Mouse (Mus musculus): ENCODE data around the gene Cbx4.

Cbx4 gene

DNA sequence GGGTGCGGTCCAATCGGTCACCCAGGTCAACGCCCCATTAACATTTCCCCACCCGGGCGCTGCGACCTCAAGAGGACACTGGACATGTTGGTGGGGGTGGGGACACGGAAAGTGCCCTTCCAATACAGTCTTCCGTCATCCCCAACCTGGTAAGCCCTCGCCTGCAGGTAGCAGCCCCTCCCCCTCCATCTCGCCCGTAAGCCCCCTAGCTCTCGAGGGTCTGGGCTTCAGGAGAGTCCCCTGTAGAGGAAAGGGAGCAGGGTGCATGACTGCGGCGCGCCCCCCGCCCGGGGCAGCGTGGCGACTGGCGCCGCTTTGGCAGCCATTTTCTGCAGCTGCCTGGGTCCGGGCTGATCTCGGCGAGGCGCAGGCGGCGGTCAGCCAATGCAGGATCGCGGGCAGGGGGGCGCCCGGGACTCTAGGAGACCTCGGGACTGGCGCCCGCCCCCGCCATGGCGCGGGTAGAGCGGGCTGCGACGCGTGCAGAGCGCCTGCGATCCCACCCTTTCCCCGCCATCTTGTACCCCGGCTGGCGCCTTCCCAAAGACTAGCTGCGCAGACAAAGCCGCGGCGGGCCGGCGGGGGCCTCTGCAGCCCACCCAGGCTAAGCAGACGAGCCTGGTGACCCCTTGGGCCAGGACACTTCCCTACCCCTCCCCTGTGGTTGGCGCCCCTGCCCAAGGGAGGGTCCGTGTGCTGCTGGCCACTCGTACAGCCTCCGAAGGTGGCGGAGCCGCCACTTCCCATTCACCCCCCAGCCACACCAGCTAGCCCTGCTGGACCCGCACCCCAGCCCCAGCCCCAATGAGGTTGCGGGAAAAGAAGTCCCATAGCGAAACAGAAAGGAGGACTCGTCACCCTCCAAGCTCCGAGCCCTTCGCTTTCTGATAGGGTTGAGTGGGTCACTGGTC lies 29.5 kb downstream of the Cbx4 start:
- DNase-seq (ENCODE audit: low spot score in 2 of 2) = peak in 1 of 2 experiments; percentile 36

DNA sequence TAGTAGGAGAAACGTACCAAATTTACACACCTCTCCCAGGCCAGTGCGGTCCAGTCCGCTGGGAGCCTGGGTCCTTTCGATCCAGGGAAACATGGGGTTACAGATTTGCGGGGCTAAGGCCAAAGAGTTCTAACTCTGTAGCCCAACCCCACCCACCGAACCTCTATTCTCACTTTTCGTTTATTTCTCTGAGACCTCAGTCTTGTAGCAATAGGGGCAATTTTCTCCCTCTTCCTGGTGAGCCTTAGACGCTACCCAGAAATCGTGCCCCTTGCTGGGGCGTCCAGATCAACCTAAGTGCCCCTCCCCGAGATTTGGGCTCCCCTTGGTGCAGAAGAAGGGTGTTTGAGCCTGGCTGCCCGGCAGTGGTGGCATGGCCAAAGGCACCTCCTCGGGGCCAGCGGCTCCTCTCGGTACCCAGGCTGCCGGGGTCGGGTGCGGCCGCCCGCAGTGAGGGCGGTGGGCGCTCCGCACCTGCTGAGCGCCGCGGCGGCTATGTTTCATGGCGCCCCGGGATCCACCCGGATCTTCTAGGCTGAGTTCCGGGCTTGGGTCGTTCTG lies 30.4 kb downstream of the Cbx4 start:
- no peak for DNase-seq (ENCODE audit: low spot score in 2 of 2)

DNA sequence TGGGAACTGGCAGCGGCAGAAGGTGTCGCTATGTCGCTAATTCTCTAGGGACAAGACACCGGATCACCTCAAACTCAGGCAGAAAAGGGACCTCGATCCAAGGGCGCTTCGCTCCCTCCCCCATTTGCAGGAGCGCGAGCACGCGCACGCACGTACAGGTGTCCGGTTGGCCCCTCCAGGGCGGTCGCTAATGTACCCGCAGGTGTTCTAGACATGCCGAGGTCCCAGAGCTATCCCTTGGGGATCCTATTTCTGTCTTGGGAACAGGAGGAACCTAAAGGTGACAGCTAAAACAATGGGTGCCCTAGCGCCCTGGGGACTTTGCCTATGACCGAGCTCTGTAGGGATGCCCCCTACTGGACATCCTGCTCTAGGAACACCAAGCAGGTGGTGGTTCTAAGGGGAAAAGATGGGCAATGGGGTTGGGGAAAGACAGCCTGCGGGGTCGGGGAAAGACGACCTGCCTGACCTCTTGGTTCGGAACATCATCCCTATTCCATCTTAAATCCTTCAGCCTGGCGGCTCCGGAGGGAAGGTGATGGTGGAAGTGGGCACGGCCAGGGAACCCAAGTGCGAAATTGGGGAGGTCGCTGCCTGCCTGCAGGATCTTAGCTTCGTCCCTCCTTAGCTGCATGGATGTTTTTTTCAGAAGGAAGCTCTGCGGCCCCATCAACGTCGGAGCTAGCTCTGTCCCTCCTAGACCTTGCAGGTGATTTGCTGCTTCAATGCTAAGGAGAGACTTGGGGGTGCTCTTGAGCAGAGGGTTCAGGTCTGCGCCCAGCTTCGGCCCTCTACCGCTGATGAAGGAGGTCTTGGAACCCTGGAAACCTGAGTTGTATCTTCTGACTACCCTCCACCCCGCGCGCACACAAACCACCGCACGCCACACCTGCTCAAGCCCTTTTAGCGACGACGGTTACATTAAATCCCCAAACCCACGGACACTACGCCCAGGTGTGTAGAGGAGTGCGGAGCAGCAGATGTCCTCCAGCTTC lies 31.4 kb downstream of the Cbx4 start:
- DNase-seq (ENCODE audit: low spot score in 2 of 2) = no peak

DNA sequence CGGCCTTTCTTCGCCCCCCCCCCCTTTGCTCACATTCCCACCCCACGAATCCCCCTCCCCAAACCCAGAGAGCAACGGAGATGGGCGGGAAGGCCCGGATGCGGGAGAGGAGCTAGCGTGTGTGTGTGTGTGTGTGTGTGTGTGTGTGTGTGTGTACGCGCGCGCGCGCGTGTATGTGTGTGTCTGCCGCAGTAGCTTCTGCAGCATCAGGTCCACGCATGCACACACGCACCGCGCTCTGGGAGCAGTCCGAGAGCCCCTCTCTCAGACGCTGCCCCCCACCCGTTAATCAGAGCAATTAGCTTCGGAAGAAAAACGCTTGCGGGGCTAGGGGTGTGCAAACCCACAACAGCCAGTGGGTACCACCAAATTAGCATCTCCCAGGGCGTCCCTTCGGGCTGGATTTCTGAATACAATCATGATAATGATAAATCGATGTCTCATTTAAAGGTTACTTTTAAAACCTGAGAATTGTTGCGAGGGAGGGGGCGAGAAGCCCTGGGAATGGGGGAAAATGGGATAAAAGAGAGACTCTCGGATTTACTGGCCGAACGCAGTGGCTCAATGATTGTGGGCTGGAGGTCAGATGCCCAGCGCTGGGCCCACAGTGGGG lies 32.2 kb downstream of the Cbx4 start:
- no peak for DNase-seq (ENCODE audit: low spot score in 2 of 2)

DNA sequence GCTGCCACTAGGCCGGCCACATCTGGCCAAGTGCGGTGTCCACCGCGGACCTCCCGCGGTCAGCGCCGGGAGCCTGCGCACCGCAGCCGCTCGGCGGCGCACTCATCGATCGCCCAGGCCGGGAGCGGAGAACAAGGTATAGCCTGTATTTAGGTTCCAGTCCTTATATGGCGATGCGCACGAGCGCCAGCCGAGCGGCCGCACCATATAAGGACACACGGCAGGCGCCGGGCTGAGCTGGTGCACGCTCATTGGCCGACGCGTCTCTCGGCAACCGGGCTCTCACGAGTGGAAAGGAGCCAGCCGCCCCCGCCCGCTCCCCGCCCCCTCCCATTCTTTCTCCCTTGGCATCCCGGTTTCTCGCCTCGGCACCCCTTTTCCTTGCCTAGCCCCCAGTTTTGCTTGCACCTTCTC lies 32.8 kb downstream of the Cbx4 start:
- DNase-seq (ENCODE audit: low spot score in 2 of 2) = peak; percentile 63 to 69

DNA sequence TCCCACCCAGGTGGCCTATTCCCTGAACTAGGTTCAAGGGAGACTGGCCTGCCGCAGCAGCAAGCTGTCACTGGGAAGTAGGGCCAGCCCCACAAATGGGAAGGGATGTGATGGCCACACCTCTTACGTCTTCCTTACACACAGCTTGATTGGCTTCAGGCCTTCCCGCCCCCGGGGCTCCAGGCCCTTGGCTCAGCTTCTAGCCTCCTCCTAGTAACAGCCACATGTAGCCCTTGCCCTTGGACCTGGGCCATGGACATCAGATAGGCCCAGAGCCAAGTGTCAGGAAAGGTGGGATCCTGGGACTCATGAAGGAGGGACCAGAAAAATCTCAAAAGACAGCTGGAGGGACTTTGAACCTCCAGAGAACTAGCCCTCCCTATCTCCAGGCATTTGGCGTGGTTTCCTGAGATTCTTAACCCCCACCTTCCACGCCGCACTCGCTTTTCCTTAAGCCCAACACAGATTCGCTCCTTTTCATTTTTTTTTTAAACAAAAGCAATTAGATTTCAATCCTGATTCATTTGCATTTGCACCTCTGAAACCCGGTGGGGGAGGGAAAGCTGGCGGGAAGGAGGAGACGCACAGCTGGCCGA lies 33.3 kb downstream of the Cbx4 start:
- DNase-seq (ENCODE audit: low spot score in 2 of 2) = peak in 1 of 2 experiments; percentile 53

DNA sequence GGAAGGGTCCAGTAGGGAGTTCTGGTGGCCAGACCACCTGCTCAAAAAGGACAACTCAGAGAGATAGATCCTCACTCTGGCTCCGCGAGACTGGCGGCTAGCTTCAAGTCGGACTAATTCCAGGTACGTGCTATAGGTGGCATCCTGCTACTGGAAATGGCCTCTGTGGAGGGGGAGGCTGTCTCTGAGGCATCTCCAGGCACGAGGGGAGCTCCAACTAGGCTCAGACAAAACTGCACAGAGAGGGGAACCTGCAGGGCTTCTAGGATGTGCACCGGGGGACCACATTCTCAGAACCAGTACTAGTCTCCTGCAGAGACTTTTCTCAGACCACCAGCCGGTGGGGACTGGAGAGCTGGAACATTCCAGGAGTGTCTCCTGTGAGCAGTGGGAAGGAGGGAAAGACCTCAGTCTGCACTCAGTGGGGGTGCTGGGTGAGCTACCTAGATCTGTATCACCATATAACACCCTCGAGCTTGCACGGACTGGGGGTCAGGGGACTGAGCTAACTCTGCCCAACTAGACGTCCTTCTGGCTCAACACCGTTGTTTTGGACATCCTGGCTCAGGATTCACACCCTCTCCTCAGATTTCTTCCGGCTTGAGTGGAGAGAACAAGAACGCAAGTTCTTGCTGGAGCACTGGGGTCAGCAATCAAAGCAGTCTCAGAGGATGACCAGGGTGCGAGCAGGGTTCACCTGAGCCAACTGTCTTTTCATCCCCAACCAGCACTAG lies 33.9 kb downstream of the Cbx4 start:
- DNase-seq (ENCODE audit: low spot score in 2 of 2) = peak in 1 of 2 experiments; percentile 31

DNA sequence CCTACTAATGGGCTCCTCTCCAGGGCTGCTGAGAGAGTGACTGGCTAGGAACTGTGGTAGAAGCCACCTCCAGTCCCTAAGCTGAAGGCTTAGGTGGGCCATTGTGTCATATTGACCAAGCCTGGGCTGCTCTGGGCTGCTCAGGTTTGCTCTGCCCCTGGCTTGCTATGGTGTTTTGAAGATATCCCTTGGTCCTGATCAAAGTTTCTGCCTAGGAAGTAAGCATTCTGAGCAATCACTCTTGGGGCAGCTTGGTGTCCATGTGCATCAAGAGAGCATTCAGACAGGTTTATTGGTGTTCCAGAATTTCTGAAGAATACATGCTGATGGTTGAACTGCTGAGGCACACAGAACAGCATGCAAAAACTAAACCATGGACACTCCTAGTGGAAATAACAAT lies 34.6 kb downstream of the Cbx4 start:
- no peak for DNase-seq (ENCODE audit: low spot score in 2 of 2)

DNA sequence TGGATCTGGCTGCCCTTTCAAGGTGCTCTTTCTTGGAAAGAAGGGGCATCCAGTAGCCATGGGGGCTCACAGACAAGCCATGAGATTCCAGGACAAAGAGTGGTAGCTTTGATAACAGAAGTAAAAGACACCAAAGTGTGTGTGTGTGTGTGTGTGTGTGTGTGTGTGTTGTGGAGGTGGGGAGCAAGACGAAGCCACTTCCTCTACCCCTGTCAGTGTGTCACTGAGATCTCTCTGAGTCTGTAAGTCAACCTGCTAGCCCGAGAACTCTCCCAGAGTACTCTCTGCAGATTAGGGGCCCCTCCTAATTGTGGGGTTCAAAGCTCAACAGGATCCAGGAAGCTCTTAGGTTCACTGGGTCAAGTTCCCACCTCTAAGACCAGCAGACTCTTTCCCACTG lies 35.7 kb downstream of the Cbx4 start:
- DNase-seq (ENCODE audit: low spot score in 2 of 2) = no peak

DNA sequence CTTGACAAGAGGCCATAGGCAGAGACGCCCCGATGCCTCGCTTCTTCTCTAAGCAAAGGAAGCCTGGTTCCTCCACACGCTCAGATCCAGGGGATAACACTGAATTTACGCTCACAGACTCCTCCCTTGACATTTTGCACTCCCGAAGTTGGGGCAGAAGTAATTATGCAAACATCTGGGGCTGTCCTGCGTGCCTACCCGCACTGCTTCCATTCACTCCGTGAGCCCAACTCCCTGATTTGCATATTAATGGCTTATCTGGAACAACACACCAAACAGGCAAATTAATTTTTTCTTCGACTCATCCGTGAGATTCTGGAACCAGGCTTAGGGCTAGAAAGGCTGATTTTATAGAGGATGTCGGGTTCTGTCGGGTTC lies 37.9 kb downstream of the Cbx4 start:
- DNase-seq (ENCODE audit: low spot score in 2 of 2) = no peak

DNA sequence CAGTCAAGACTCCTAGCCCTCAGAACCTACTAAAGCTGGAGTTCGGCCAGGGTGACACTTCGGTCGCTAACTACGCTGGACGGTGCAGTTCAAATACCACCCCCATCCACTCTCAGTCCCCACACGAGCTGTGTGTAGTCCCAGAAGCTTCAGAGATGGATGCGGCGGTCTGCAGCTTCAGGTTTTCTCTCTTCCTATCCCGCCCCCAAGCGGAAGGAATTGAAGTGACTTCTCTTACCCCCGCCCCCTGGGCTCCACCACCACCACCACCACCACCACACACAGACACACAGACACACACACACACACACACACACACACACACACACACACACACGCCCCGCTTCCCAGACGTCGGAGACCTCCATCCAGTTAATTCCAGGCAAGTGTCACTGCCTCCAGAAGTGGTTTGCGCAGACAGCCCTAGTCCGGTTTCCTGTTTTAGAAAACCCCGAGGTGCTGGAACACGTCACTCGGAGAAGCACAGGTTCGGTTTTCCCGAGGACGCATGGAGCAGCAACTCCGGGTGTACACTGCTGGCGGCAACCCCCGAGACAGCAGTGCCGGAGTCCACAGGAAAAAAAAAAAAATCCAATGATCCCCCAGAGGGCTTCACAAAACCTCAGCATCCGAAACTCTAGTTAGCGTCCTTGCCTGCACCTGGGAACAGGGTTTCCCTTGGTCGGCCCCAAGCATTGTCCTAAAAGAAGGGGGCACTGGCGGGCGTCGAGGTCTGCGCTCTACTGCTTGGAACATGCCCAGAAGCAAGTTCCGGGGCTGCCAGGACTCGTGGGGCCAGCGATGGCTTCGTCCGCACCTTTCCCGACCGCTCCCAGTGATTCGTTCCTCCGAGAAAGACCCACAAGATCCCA lies 38.5 kb downstream of the Cbx4 start:
- DNase-seq (ENCODE audit: low spot score in 2 of 2) = no peak

DNA sequence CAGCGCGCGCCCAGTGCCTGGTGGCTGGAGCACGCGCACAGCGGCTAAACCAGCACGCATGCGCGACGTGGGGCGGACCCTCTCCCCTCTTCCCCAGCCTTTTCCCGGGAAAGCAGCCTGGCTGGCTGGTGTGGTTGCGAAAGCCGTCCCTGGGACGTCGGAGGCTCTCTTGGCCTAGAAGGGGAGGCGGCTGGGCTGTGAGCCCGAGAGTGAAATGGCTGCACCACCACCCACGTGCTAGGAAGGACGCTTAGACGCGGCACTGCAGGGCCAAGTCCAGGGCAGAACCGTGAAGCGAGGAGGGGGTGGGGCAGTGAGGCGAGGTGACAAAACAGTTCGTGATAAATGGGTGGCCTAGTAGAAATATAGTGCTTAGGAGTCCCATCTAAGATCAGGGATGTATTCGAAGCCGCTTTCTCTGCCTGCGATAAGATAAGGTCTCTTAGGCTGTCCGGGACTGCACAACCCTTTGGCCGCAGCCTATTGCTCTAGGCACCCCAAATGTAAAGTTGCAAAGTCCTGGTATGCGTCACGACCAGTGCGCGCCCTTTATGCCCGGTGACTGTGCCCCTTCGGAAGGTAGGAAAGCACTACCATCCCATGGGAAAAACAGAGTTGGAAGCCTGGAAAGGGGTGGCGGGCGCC lies 39.3 kb downstream of the Cbx4 start:
- peak; percentile 64 to 72 for DNase-seq (ENCODE audit: low spot score in 2 of 2)

DNA sequence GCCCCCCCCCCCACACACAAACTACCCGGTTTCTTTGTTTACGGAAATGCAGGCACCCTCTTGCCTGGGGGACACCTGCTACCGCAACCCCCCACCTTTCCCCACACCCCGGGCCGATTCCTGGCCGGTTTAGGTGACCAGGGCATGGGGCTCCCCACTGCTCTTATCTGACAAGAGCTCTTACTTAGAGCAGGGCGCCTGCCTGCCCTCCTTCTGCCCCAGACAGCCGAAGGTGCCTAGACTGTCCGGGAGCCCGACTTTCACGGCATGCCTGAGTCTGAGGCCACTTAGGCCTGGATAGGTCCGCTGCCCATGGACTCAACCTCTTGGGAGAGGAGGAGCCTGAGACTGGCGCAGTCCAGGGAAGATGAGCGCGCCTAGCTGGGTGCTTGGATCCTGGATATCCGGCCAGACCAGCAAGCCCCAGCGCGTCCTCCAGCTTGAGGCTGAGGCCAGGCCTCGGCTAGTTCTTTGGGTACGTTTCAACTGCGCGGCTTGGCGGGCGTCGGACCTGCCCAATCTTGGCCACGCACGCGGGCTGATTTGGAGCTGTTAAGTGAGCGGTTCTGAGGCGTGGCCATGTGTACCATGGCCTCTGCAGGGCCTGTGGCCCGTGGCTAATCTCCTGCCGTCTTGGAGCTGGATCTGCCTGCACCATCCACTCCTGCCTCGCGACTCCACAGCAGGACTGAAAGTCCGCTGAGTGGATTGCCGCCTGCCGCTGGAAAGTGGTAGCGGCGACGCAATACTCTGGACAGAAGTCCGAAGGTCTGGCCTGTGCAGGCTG lies 41.3 kb downstream of the Cbx4 start:
- no peak for DNase-seq (ENCODE audit: low spot score in 2 of 2)

DNA sequence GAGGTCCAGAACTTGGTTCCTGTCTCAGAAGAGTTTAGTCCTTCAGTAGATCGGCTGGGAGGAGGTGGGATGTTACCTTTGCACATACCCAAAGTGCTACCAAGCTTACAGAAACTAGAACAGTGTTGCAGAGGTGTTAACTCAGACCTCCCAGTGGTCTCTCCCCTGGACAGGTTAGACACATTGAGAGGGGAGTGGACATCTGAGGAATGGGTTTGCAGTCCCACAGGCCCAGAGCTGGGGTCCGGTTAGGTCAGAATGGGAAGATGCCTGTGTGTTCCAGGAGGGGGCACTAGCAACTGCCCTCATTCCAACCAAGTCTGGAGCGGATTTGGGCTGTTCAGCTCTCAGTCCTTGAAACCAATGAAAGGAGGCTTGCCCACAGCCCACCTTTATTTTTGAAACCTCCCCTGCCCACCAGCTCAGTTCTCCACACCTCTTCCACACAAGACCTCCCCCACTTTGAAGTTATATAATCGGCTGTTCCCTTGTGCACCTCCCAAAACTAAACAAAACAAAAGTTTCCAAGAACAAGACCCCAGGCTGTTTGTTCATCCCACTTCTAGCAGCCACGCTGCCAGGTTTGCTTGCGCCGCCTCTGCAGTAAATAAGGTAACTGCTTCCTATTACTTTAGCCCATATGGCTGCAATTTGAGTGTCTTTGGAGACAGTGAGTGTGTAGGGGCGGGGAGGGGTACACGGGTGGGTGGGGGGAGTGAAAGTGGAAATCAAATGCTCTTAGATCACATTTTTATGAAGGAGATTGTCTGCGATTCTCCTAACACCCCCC lies 42.1 kb downstream of the Cbx4 start:
- DNase-seq (ENCODE audit: low spot score in 2 of 2) = no peak

DNA sequence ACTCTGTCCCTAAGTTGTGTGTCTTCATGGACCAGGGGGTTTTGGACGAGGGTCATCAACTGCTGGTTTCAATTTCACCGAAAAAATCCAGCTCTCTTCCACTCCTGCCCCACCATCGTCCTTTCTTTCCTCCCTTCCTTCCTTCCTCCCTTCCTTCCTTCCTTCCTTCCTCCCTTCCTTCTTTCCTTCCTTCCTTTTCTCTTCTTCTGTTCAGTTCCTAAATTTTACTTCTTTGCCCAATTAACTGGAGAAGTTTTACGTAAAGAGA lies 42.8 kb downstream of the Cbx4 start:
- no peak for DNase-seq (ENCODE audit: low spot score in 2 of 2)

DNA sequence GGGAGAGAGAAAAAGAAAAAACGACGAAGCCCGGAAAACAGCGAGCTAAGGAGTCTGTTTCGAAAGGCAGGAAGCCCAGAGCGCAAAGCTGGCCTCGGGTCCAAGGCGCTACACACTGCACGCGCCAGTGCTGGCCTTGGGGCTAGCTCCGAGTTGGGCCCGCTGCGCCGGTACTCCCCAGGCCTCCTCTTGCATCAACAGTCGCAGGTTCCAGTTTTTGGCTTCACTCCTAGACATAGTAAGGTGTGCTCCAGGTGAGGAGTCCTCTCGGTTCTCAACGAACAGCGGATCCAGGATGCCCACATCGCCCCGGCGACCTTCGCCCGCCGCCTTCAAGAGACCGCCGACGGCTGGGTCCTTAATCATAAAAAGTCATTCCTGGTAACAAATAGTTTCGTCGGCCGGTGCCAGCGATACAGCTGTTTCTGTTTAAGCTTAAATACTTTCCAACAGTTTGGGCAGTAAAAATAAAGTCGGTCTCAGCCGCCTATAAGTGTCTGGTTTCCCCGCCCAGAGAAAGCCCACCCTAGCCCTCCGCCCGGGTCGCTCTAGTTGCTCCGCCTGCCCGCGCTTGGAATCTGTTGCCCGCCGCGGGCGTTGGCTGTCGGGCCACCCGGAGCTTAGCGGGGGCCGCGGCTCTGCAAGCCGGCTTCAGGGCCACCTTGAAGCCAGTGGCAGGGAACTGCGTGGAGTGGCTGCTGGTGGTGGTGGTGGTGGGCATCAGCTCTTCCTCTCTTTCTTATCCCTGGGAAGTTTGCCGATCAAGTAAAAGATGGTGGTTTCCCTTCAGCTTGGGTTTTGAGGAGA lies 43.4 kb downstream of the Cbx4 start:
- DNase-seq (ENCODE audit: low spot score in 2 of 2) = no peak
